Mouse (Mus musculus) heart, postnatal 14 days (tissue): ENCODE measurements around the gene Higd1b. TPM values are rescaled to one million over a fixed set of nuclear protein-coding genes. Genes with fewer than 3 reads are reported as not detected.
A peak's percentile ranks its signal among the peaks of the same experiment; 100 is the strongest.

Source experiments
- DNase-seq, 2 experiments: peaks; one replicate each; pipeline ENCODE4 v3.0.0; 2021 to 2022
- intact Hi-C: fragments of 180-260 bp; cut with DNase I; formaldehyde crosslinking; loops from one replicate; pipeline ENCODE4 v1.15.1; 2025
- long read RNA-seq, 2 experiments: library from polyadenylated mRNA; stranded (forward); transcript quantifications; one replicate each; pipeline ENCODE4 v2.0.0; 2021
- total RNA-seq, 2 experiments: library from RNA; stranded (reverse); gene quantifications; 2 replicates each; pipeline ENCODE4 v1.2.3; 2021

The Higd1b gene
- total RNA-seq: 10 to 100 TPM; 20.4 to 25.4 TPM
- long read RNA-seq, experiment 1, transcript Higd1b-201 (3 exons, 735 nt): major isoform, 13 of 18 reads
- long read RNA-seq, experiment 1, partial matches to known transcripts: 2 of 18 reads
- long read RNA-seq, experiment 1, other reads (novel, unspliced or antisense): 3 of 18 reads
- long read RNA-seq, experiment 2, transcript Higd1b-201 (3 exons, 735 nt): major isoform, 5 of 7 reads
- long read RNA-seq, experiment 2, partial matches to known transcripts: 1 of 7 reads
- long read RNA-seq, experiment 2, other reads (novel, unspliced or antisense): 1 of 7 reads

- no peak for DNase-seq
- intact Hi-C loops: no loop called here
These were observed at the start of gene Higd1b for GRCm38 (mm10) chr11:102835549-102835948. TSS of gene Higd1b (plus strand) at chr11:102835849.

GRCm38 (mm10) chr11:102787688-102788177, 47.9 kb upstream of the Higd1b start:
- DNase-seq: no peak
- intact Hi-C loops: no loop called here

- DNase-seq: no peak
- intact Hi-C loops: no loop called here
These were observed 43.8 kb upstream of the Higd1b start for GRCm38 (mm10) chr11:102791682-102792445.

- intact Hi-C loops: no loop called here
- DNase-seq: no peak
These were observed 41.5 kb upstream of the Higd1b start for GRCm38 (mm10) chr11:102794157-102794556.

- no peak for DNase-seq
- intact Hi-C loops: no loop called here
These were observed 32.2 kb upstream of the Higd1b start for GRCm38 (mm10) chr11:102803453-102803852.

- intact Hi-C loops: no loop called here
These were observed 27.4 kb upstream of the Higd1b start for GRCm38 (mm10) chr11:102808246-102808645.

GRCm38 (mm10) chr11:102810721-102811485, 24.7 kb upstream of the Higd1b start:
- DNase-seq: no peak
- intact Hi-C loops: no loop called here

More at GRCm38 (mm10) chr11:102808246-102808645, 27.4 kb upstream of the Higd1b start:
- DNase-seq: no peak

GRCm38 (mm10) chr11:102814881-102815280, 20.8 kb upstream of the Higd1b start:
- intact Hi-C loops: no loop called here
- DNase-seq: no peak

- peak; percentile 62 to 69 for DNase-seq
These were observed 17.3 kb upstream of the Higd1b start for GRCm38 (mm10) chr11:102818121-102819020.

GRCm38 (mm10) chr11:102819021-102819782, 16.4 kb upstream of the Higd1b start, which contains the start of gene Gjc1:
TSS of gene Gjc1 (minus strand) at chr11:102819700.
- peak; percentile 86 to 88 for DNase-seq
- intact Hi-C loops: loop anchor here (2.0 kb wide), 1 partner anchor 44 kb away; no protein-coding TSS in a partner anchor

More at GRCm38 (mm10) chr11:102818121-102819020, 17.3 kb upstream of the Higd1b start:
- intact Hi-C loops: loop anchor here (2.0 kb wide), 1 partner anchor 44 kb away; no protein-coding TSS in a partner anchor

- intact Hi-C loops: loop anchor here (2.0 kb wide), 1 partner anchor 45 kb away; no protein-coding TSS in a partner anchor
These were observed 15.8 kb upstream of the Higd1b start for GRCm38 (mm10) chr11:102819783-102820385.

GRCm38 (mm10) chr11:102820432-102820831, 15.2 kb upstream of the Higd1b start:
- intact Hi-C loops: no loop called here
- no peak for DNase-seq

More at GRCm38 (mm10) chr11:102819783-102820385, 15.8 kb upstream of the Higd1b start:
- DNase-seq: no peak

- DNase-seq: no peak
- intact Hi-C loops: no loop called here
These were observed 14.4 kb upstream of the Higd1b start for GRCm38 (mm10) chr11:102821231-102821630.

GRCm38 (mm10) chr11:102826476-102826875, 9.2 kb upstream of the Higd1b start:
- no peak for DNase-seq
- intact Hi-C loops: no loop called here

- DNase-seq: no peak
- intact Hi-C loops: no loop called here
These were observed 8.6 kb upstream of the Higd1b start for GRCm38 (mm10) chr11:102827097-102827496.

- intact Hi-C loops: no loop called here
- DNase-seq: no peak
These were observed 5.4 kb upstream of the Higd1b start for GRCm38 (mm10) chr11:102830276-102830675.

- DNase-seq: no peak
- intact Hi-C loops: no loop called here
These were observed 2.9 kb upstream of the Higd1b start for GRCm38 (mm10) chr11:102832700-102833297.

- intact Hi-C loops: no loop called here
- peak; percentile 27 to 43 for DNase-seq
These were observed 1.4 kb upstream of the Higd1b start for GRCm38 (mm10) chr11:102834219-102834618.
